Mouse (Mus musculus) cortical plate, adult 2 months (tissue): ENCODE measurements around the gene Entpd1. TPM values are rescaled to one million over a fixed set of nuclear protein-coding genes. Genes with fewer than 3 reads are reported as not detected.

Source experiments
- H3K27ac ChIP-seq: fragments of 200-500 bp; 2 replicates; pipeline ENCODE4 v1.5.1; 2012; ENCODE audit warnings: low read length, control low read depth, inconsistent platforms; ENCODE audit not compliant: insufficient read depth
- H3K4me1 ChIP-seq: fragments of 200-500 bp; 2 replicates; pipeline ENCODE4 v1.6.1; 2011; ENCODE audit warnings: low read length; ENCODE audit not compliant: control insufficient read depth, insufficient read depth
- H3K4me3 ChIP-seq: fragments of 200-500 bp; 2 replicates; pipeline ENCODE4 v1.5.1; 2011; ENCODE audit warnings: mild to moderate bottlenecking, low read length, control low read depth; ENCODE audit not compliant: insufficient read depth
- CTCF ChIP-seq: fragments of 200-500 bp; IDR thresholded peaks from 2 replicates; pipeline ENCODE4 v1.5.1; 2011; ENCODE audit warnings: mild to moderate bottlenecking, control low read depth, low read length; ENCODE audit not compliant: insufficient read depth; ENCODE audit errors: extremely low read depth
- POLR2A ChIP-seq: fragments of 200-500 bp; IDR thresholded peaks from 2 replicates; pipeline ENCODE4 v1.6.1; 2011; ENCODE audit warnings: mild to moderate bottlenecking, low read length, control low read depth; ENCODE audit not compliant: insufficient read depth; ENCODE audit errors: extremely low read depth
- polyA plus RNA-seq: library from polyadenylated mRNA; depleted of rRNA; stranded (reverse); fragments of >200 nt; gene quantifications from 2 replicates; pipeline ENCODE4 v1.2.3, GENCODE M21; 2012; rRNA removed

The Entpd1 gene
- polyA plus RNA-seq, result 13.7 and 16.8 TPM in 2 replicates

DNA sequence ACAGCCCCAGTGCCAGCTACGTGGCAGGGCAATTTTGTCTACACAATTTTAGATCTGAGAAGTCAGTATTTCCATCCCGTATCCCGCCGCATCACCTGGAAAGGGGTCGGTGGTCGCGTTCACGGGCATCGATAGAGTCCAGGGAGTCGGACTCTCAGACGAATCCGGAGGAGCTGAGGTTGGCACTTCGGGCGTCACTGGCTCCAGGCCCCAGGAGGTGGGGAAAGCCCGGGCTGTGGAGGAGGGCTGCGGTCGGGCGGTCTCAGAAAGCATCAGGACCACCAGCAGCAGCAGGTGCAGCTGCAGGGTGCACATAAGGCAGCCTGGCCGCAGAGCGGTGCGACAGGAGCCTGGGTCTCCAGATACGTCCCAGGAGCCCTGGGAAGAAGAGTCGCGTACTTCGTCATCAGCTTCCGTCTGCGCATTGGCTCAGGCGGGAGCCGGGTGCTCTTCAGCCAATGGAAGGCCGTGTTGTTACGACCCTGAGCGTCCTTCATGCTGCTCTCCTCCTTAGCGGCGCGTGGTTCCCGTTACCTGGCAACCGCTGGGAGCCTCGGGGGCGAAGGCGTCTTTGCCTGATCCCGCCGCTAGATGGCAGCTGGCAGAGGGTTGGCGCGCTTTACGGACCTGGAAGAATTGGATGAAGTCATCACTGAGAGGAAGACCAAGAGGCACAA is at the start of gene Entpd1, which contains the start of gene Tctn3:
Gene Entpd1, plus strand, starts transcription at position 537 of the 677 bp plus-strand sequence.
Gene Tctn3, minus strand, starts transcription at position 404 of the 677 bp plus-strand sequence.
- H3K27ac ChIP-seq, result no peak within 1 kb of the TSS
- H3K4me1 ChIP-seq, result peaks cover 2% of the 10 kb centered on the region; the same call in 1 of the 2 replicates
- TF ChIP-seq CTCF (peak; percentile 83), POLR2A (peak; percentile 88)
- H3K4me3 ChIP-seq, result peak within 1 kb of the TSS; percentile 67

DNA sequence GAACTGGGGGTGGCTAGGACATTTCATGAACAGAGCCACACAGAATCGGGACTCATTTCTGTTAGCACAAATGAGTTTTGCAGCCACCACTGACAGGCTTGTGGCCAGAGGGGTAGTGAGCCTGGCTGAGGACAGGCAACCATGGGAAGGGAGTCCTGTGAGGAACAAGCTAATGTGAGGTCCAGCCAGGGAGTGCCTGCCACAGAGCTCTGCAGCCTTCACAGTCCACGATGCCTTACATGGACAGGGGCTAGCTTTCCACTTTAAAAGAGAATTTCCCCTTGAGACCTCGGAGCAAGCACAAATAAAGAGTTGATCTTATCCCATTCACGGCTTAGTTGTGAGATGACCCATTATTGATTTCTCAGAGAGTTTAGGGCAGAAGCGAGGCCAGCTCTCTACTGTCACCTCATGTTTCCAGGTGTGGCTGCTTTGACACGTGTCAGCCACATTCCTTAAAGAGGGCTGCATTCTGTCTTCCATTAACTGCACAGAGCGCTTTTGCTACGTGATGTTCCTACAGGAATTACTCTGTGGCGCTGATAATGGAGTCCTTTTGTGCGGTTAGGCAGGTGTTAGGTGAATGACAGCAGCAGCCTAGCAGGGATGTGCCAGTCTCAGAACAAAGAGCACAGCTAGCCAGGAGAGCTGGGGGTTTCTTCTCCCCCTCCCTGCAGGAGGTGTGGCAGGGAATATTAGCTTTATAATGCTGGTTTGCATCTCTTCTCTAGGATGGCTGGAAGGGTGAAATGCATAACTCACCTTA is 48.1 kb upstream of the Entpd1 start:
- H3K4me3 ChIP-seq, result no peak overlapping the region
- no peak overlapping the region for H3K27ac ChIP-seq
- TF ChIP-seq CTCF (no peak), POLR2A (no peak)
- no peaks in the 10 kb centered on the region for H3K4me1 ChIP-seq

DNA sequence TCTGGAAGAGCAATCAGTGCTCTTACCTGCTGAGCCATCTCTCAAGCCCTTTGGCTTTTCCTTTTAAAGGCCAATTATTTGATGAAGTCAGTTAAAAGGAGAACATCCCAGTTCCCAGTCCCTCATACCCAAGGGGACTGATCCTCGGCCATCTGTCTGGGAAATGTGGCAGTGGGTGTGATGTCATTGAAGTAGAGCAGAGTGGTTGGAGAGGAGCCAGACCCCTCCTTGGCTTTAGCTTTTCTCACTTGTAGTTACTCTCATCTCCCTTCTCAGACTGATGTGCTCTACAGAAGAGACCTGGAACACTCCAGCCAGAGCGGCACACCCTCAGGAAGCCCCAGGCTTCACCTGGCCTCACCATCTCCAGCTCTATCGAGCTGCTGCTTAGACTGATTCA is 44.5 kb upstream of the Entpd1 start:
- H3K4me1 ChIP-seq, result no peaks in the 10 kb centered on the region
- no peak overlapping the region for H3K27ac ChIP-seq
- no peak overlapping the region for H3K4me3 ChIP-seq
- TF ChIP-seq CTCF, result no peak
- no peak for TF ChIP-seq POLR2A

DNA sequence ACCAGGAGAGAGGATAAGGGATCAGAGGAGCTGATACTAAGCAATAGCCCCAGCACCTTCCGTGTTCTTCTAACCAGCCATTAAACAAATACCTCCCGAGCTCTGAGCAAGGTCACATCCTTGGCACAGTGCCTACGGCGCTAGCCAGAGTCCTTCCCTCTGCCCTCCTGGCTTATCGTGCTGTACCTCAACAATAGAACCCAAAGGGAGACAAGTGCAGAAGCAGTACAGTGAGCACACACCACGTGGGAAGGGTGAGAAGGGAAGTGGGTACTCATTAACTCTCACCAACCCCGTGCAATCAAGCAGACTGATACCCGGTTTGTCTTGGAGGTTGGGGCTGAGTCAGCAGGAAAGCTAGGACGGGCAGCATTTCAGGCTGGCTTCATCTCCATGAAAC is 41.4 kb upstream of the Entpd1 start:
- no peak for TF ChIP-seq POLR2A
- no peak for TF ChIP-seq CTCF
- Histone ChIP-seq H3K27ac (no peak overlapping the region), H3K4me1 (no peaks in the 10 kb centered on the region), H3K4me3 (no peak overlapping the region)

DNA sequence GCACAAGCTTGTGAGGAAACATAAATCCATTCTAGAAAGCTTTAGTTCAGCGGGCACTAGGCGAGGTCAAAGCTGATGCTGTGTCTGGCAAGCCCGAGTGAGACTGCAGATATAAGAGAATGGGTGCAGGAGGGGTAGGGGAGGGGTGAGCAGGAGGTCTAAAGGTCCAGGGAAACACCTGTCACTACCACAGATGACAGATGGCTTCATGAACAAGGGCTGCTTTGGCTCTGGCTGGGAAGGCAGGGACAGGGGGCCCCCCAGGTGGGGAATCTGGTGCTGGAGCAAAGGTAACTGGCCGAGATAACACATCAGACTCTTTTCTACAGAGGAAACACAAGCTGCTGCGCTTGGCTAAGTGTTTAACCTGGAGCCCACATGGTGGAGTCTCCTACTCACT is 36.7 kb upstream of the Entpd1 start:
- no peak for TF ChIP-seq POLR2A
- no peak for TF ChIP-seq CTCF
- no peak overlapping the region for H3K4me3 ChIP-seq
- H3K27ac ChIP-seq, result no peak overlapping the region
- no peaks in the 10 kb centered on the region for H3K4me1 ChIP-seq

DNA sequence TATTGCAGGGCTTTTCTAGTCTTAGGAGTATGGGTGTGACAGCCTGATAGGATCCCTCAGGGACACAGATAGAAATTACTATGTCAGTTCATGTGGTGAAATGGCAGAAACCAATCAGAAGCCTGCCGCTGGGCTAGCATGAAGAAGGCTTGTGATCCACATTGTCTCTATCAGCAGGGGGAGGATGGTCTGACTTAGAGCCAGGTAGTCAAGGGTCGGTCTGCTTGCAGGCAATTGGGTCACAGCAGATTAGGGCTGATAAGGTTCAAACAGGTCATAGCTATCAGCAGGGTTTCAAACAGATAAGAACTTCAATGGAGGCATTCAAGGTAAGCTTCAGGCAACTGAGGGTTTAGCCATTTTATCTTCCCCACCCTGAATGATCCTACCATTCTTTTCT is 31.3 kb upstream of the Entpd1 start:
- H3K27ac ChIP-seq, result no peak overlapping the region
- no peak overlapping the region for H3K4me3 ChIP-seq
- TF ChIP-seq CTCF (no peak), POLR2A (no peak)
- no peaks in the 10 kb centered on the region for H3K4me1 ChIP-seq

DNA sequence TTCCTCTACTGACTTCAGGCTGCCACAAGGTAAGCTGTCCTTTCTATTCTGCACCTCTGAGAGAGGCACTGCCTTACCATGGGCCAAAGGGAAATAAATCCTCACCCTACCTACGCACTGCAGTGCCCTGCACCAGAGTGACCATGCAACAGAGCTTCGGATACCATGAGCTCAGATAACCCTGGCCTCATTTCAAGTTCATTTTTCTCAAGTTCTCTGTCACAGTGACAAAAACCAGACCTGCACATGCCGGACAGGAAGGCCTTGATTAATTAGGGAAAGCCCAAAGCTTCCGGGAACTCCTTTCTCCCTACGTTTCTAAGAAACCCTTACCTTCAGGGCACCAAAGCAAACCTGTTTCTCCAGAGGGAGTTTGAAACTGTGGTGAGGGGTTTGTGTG is 30.5 kb upstream of the Entpd1 start:
- TF ChIP-seq POLR2A, result no peak
- TF ChIP-seq CTCF, result no peak
- H3K4me3 ChIP-seq, result no peak overlapping the region
- no peaks in the 10 kb centered on the region for H3K4me1 ChIP-seq
- no peak overlapping the region for H3K27ac ChIP-seq

DNA sequence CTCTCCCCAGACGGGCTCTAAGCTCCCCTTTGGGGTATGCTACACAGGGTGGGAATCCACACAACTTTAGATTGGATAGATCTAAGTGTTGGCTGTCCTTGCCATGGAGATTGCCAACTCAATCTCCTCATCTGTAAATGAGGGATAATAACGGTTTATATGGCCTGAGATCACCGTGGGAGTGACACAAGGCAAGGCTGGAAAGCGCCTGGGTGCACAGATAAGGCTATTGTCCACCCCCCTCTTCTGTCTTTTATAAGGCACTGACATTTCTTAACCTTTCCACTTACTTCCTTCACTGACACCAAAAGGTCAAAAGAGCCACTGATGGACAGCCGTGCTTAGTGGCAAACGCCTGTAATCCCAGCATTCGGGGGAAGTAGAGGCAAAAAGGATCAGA is 25.3 kb upstream of the Entpd1 start:
- Histone ChIP-seq H3K4me1 (peaks cover 4% of the 10 kb centered on the region), H3K27ac (no peak overlapping the region), H3K4me3 (no peak overlapping the region; the same call in 1 of the 2 replicates)
- no peak for TF ChIP-seq CTCF
- TF ChIP-seq POLR2A, result no peak

DNA sequence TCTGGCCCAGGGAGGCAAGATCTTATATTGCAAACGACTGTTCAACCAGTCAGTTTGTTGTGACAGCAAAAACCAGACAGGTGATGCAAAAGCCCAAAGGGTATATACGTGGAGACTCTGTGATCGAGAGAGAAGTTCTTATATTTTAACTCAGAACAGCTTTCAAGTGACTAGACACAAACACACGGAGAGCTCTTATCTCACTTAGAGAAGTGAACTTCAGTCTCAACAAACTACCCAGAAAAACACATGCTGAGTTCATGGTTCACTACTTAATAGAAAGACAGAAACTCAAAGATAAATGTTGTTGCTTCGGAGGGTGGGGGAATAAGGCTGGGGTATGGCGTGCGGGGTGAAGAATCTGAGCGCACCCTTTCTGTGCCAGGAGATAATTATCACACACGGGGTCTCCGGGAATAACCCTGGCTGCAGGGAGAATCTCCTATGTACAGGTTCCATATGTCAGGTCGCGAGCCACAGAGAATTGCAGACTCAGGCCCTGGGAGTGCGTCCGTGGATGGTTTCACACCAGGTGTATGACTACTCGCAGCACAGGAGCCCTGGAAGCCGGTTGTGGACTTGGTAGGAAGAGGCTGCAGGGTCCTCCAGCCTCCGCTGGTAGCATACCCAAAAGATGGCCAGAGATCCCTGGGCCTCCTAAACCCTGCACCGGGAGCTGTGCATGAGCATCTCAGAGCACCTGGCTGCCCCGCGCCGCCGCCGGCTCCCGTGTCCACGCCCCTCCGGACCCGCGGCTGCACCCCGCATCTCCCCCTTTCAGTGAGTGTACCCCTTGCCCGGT is 24.5 kb upstream of the Entpd1 start:
- Histone ChIP-seq H3K27ac (no peak overlapping the region), H3K4me1 (peaks cover 4% of the 10 kb centered on the region), H3K4me3 (peak overlapping the region; percentile 90)
- no peak for TF ChIP-seq CTCF

DNA sequence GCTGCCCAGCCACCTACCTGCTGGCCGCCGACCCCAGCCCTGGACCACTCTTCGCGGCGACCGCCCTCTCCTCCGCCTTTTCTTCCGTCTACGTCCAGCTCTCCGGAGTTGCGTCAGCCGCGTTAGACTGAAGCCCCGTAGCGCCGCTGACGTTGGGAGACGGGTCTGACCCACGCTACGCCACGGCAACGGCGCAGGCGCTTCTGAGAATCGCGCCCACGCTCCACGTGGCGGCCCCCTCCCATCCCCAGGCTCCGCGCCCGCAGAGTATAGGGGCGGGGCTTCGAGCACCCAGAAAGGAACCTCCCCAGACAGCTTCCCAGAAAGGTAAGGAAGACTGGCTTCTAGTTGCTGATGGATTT is 23.9 kb upstream of the Entpd1 start, which contains the start of gene Aldh18a1:
Gene Aldh18a1, minus strand, starts transcription at position 171 of the 362 bp plus-strand sequence.
- Histone ChIP-seq H3K27ac (no peak within 1 kb of the TSS), H3K4me3 (peak within 1 kb of the TSS; percentile 90), H3K4me1 (peaks cover 4% of the 10 kb centered on the region)
- TF ChIP-seq POLR2A (peak; percentile 51; the same call in 1 of the 2 replicates), CTCF (no peak)
